Mouse (Mus musculus): ENCODE data around the gene 1600015I10Rik.

1600015I10Rik gene

GRCm38 (mm10) chr6:48967868-48968267 lies 38.2 kb downstream of the 1600015I10Rik start:
- DNase-seq: no peak

GRCm38 (mm10) chr6:48974663-48975062 lies 45.0 kb downstream of the 1600015I10Rik start, which contains the start of gene Doxl2:
TSS of gene Doxl2 (plus strand) at chr6:48974963.
- DNase-seq: no peak

GRCm38 (mm10) chr6:48979616-48980015 lies 49.9 kb downstream of the 1600015I10Rik start:
- no peak for DNase-seq

GRCm38 (mm10) chr6:48982305-48982704 lies 52.6 kb downstream of the 1600015I10Rik start:
- DNase-seq: no peak
